Mouse (Mus musculus): ENCODE results near the gene Wfdc13. TPM values are rescaled to one million over a fixed set of nuclear protein-coding genes. Genes with fewer than 3 reads are reported as not detected.

Gene Wfdc13
- not detected for polyA plus RNA-seq (2014; fragmentation: Illumina TruSeq; extraction: RNeasy Lipid Tissue Mini Kit (QIAGEN cat#74804); ENCODE audit: low read depth, low replicate concordance)

GRCm38 (mm10) chr2:164684807-164685206 is at the start of gene Wfdc13:
Gene Wfdc13 (plus strand): TSS chr2:164685107.

GRCm38 (mm10) chr2:164638696-164639095 is 46.2 kb upstream of the Wfdc13 start, which contains the start of gene Wfdc16:
Gene Wfdc16 (minus strand): TSS chr2:164638796.

GRCm38 (mm10) chr2:164655858-164656257 is 29.0 kb upstream of the Wfdc13 start, which contains the start of gene Wfdc10:
Gene Wfdc10 (plus strand): TSS chr2:164656046.

GRCm38 (mm10) chr2:164656483-164656882 is 28.4 kb upstream of the Wfdc13 start, which contains the start of gene Wfdc9:
Gene Wfdc9 (minus strand): TSS chr2:164656583.

GRCm38 (mm10) chr2:164673987-164674386 is 10.9 kb upstream of the Wfdc13 start, which contains the start of gene Wfdc11:
Gene Wfdc11 (minus strand): TSS chr2:164674087.

GRCm38 (mm10) chr2:164698201-164698600 is 13.3 kb downstream of the Wfdc13 start, which contains the start of gene Spint4:
Gene Spint4 (plus strand): TSS chr2:164698501.

GRCm38 (mm10) chr2:164715005-164715404 is 30.1 kb downstream of the Wfdc13 start, which contains the start of gene Spint5:
Gene Spint5 (plus strand): TSS chr2:164715305.

Other genes starting within 250 kb of the Wfdc13 start
- 266 TPM for gene Sdc4, start 241.2 kb upstream of the Wfdc13 start, polyA plus RNA-seq (2014; fragmentation: Illumina TruSeq; extraction: RNeasy Lipid Tissue Mini Kit (QIAGEN cat#74804); ENCODE audit: low read depth, low replicate concordance)
- 10.3 TPM for gene Sys1, start 228.1 kb upstream of the Wfdc13 start, polyA plus RNA-seq (2014; fragmentation: Illumina TruSeq; extraction: RNeasy Lipid Tissue Mini Kit (QIAGEN cat#74804); ENCODE audit: low read depth, low replicate concordance)
- gene Gm20458, start 224.1 kb upstream of the Wfdc13 start, polyA plus RNA-seq (2014; fragmentation: Illumina TruSeq; extraction: RNeasy Lipid Tissue Mini Kit (QIAGEN cat#74804); ENCODE audit: low read depth, low replicate concordance): not detected
- not detected for gene Trp53tg5, start 211.4 kb upstream of the Wfdc13 start, polyA plus RNA-seq (2014; fragmentation: Illumina TruSeq; extraction: RNeasy Lipid Tissue Mini Kit (QIAGEN cat#74804); ENCODE audit: low read depth, low replicate concordance)
- gene Dbndd2, start 199.0 kb upstream of the Wfdc13 start, polyA plus RNA-seq (2014; fragmentation: Illumina TruSeq; extraction: RNeasy Lipid Tissue Mini Kit (QIAGEN cat#74804); ENCODE audit: low read depth, low replicate concordance): 3.8 TPM
- gene Pigt, start 187.6 kb upstream of the Wfdc13 start, polyA plus RNA-seq (2014; fragmentation: Illumina TruSeq; extraction: RNeasy Lipid Tissue Mini Kit (QIAGEN cat#74804); ENCODE audit: low read depth, low replicate concordance): 5.5 TPM
- gene Wfdc2, start 122.7 kb upstream of the Wfdc13 start, polyA plus RNA-seq (2014; fragmentation: Illumina TruSeq; extraction: RNeasy Lipid Tissue Mini Kit (QIAGEN cat#74804); ENCODE audit: low read depth, low replicate concordance): 19.6 TPM
- not detected for gene Spint3, start 111.6 kb upstream of the Wfdc13 start, polyA plus RNA-seq (2014; fragmentation: Illumina TruSeq; extraction: RNeasy Lipid Tissue Mini Kit (QIAGEN cat#74804); ENCODE audit: low read depth, low replicate concordance)
- gene Wfdc6a, start 99.7 kb upstream of the Wfdc13 start, polyA plus RNA-seq (2014; fragmentation: Illumina TruSeq; extraction: RNeasy Lipid Tissue Mini Kit (QIAGEN cat#74804); ENCODE audit: low read depth, low replicate concordance): not detected
- not detected for gene Eppin, start 91.5 kb upstream of the Wfdc13 start, polyA plus RNA-seq (2014; fragmentation: Illumina TruSeq; extraction: RNeasy Lipid Tissue Mini Kit (QIAGEN cat#74804); ENCODE audit: low read depth, low replicate concordance)
- not detected for gene Wfdc6b, start 71.6 kb upstream of the Wfdc13 start, polyA plus RNA-seq (2014; fragmentation: Illumina TruSeq; extraction: RNeasy Lipid Tissue Mini Kit (QIAGEN cat#74804); ENCODE audit: low read depth, low replicate concordance)
- not detected for gene Wfdc8, start 71.5 kb upstream of the Wfdc13 start, polyA plus RNA-seq (2014; fragmentation: Illumina TruSeq; extraction: RNeasy Lipid Tissue Mini Kit (QIAGEN cat#74804); ENCODE audit: low read depth, low replicate concordance)
- gene Wfdc16, start 46.3 kb upstream of the Wfdc13 start, polyA plus RNA-seq (2014; fragmentation: Illumina TruSeq; extraction: RNeasy Lipid Tissue Mini Kit (QIAGEN cat#74804); ENCODE audit: low read depth, low replicate concordance): 37.6 TPM
- not detected for gene Wfdc10, start 29.1 kb upstream of the Wfdc13 start, polyA plus RNA-seq (2014; fragmentation: Illumina TruSeq; extraction: RNeasy Lipid Tissue Mini Kit (QIAGEN cat#74804); ENCODE audit: low read depth, low replicate concordance)
- not detected for gene Wfdc9, start 28.5 kb upstream of the Wfdc13 start, polyA plus RNA-seq (2014; fragmentation: Illumina TruSeq; extraction: RNeasy Lipid Tissue Mini Kit (QIAGEN cat#74804); ENCODE audit: low read depth, low replicate concordance)
- gene Wfdc11, start 11.0 kb upstream of the Wfdc13 start, polyA plus RNA-seq (2014; fragmentation: Illumina TruSeq; extraction: RNeasy Lipid Tissue Mini Kit (QIAGEN cat#74804); ENCODE audit: low read depth, low replicate concordance): not detected
- gene Spint4, start 13.4 kb downstream of the Wfdc13 start, polyA plus RNA-seq (2014; fragmentation: Illumina TruSeq; extraction: RNeasy Lipid Tissue Mini Kit (QIAGEN cat#74804); ENCODE audit: low read depth, low replicate concordance): not detected
- not detected for gene Spint5, start 30.2 kb downstream of the Wfdc13 start, polyA plus RNA-seq (2014; fragmentation: Illumina TruSeq; extraction: RNeasy Lipid Tissue Mini Kit (QIAGEN cat#74804); ENCODE audit: low read depth, low replicate concordance)
- gene Wfdc3, start 60.8 kb downstream of the Wfdc13 start, polyA plus RNA-seq (2014; fragmentation: Illumina TruSeq; extraction: RNeasy Lipid Tissue Mini Kit (QIAGEN cat#74804); ENCODE audit: low read depth, low replicate concordance): 1.2 TPM
- gene Dnttip1, start 60.9 kb downstream of the Wfdc13 start, polyA plus RNA-seq (2014; fragmentation: Illumina TruSeq; extraction: RNeasy Lipid Tissue Mini Kit (QIAGEN cat#74804); ENCODE audit: low read depth, low replicate concordance): 2.1 TPM
- gene Ube2c, start 84.8 kb downstream of the Wfdc13 start, polyA plus RNA-seq (2014; fragmentation: Illumina TruSeq; extraction: RNeasy Lipid Tissue Mini Kit (QIAGEN cat#74804); ENCODE audit: low read depth, low replicate concordance): 1.3 TPM
- gene Tnnc2, start 94.9 kb downstream of the Wfdc13 start, polyA plus RNA-seq (2014; fragmentation: Illumina TruSeq; extraction: RNeasy Lipid Tissue Mini Kit (QIAGEN cat#74804); ENCODE audit: low read depth, low replicate concordance): not detected
- 1.1 TPM for gene Snx21, start 100.7 kb downstream of the Wfdc13 start, polyA plus RNA-seq (2014; fragmentation: Illumina TruSeq; extraction: RNeasy Lipid Tissue Mini Kit (QIAGEN cat#74804); ENCODE audit: low read depth, low replicate concordance)
- 1.7 TPM for gene Acot8, start 119.8 kb downstream of the Wfdc13 start, polyA plus RNA-seq (2014; fragmentation: Illumina TruSeq; extraction: RNeasy Lipid Tissue Mini Kit (QIAGEN cat#74804); ENCODE audit: low read depth, low replicate concordance)
- gene Zswim3, start 120.0 kb downstream of the Wfdc13 start, polyA plus RNA-seq (2014; fragmentation: Illumina TruSeq; extraction: RNeasy Lipid Tissue Mini Kit (QIAGEN cat#74804); ENCODE audit: low read depth, low replicate concordance): 1.5 TPM
- gene Zswim1, start 137.6 kb downstream of the Wfdc13 start, polyA plus RNA-seq (2014; fragmentation: Illumina TruSeq; extraction: RNeasy Lipid Tissue Mini Kit (QIAGEN cat#74804); ENCODE audit: low read depth, low replicate concordance): 3.4 TPM
- gene Spata25, start 143.4 kb downstream of the Wfdc13 start, polyA plus RNA-seq (2014; fragmentation: Illumina TruSeq; extraction: RNeasy Lipid Tissue Mini Kit (QIAGEN cat#74804); ENCODE audit: low read depth, low replicate concordance): not detected
- 52.2 TPM for gene Ctsa, start 147.8 kb downstream of the Wfdc13 start, polyA plus RNA-seq (2014; fragmentation: Illumina TruSeq; extraction: RNeasy Lipid Tissue Mini Kit (QIAGEN cat#74804); ENCODE audit: low read depth, low replicate concordance)
- gene Neurl2, start 148.3 kb downstream of the Wfdc13 start, polyA plus RNA-seq (2014; fragmentation: Illumina TruSeq; extraction: RNeasy Lipid Tissue Mini Kit (QIAGEN cat#74804); ENCODE audit: low read depth, low replicate concordance): not detected
- 0.44 TPM for gene Pltp, start 172.6 kb downstream of the Wfdc13 start, polyA plus RNA-seq (2014; fragmentation: Illumina TruSeq; extraction: RNeasy Lipid Tissue Mini Kit (QIAGEN cat#74804); ENCODE audit: low read depth, low replicate concordance)
- gene Pcif1, start 194.2 kb downstream of the Wfdc13 start, polyA plus RNA-seq (2014; fragmentation: Illumina TruSeq; extraction: RNeasy Lipid Tissue Mini Kit (QIAGEN cat#74804); ENCODE audit: low read depth, low replicate concordance): 4.1 TPM
- 0.16 TPM for gene Zfp335, start 226.7 kb downstream of the Wfdc13 start, polyA plus RNA-seq (2014; fragmentation: Illumina TruSeq; extraction: RNeasy Lipid Tissue Mini Kit (QIAGEN cat#74804); ENCODE audit: low read depth, low replicate concordance)

Measured in kidney, adult 10 weeks (tissue).